Mouse (Mus musculus) B cell, adult 2 months (primary cell): ENCODE measurements around the gene Sgpp1.

Experiments used
- DNase-seq, 2 experiments: peaks; one replicate each; pipeline ENCODE4 v3.0.0; 2022

Sgpp1 gene

GRCm38 (mm10) chr12:75735246-75736200, at the start of gene Sgpp1:
TSS of gene Sgpp1 (minus strand) at chr12:75735729.
- peak; percentile 85 to 87 for DNase-seq

DNA sequence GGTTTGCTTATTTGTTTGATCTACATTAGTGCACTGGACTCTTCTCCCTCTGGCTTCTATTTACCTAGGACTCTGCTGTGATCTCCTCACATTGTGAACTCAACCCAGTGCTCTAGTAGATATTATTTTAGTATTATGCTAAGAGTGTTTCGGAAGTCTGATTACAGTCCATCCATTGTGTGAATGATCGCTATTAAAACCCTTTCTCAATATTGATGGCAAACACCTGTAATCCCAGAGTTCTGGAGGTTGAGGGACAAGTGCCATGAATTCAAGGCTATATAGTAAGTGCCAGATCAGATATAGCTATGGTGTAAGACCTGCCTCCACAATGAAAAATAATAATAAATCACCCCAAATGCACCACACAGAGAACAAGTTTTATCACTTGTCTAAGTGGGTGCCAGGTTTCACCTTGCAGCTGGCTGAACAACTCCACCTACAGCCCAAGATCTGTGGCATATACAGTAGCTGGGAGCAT, 48.8 kb upstream of the Sgpp1 start:
- no peak for DNase-seq

GRCm38 (mm10) chr12:75781995-75782394, 46.5 kb upstream of the Sgpp1 start:
- no peak for DNase-seq

DNA sequence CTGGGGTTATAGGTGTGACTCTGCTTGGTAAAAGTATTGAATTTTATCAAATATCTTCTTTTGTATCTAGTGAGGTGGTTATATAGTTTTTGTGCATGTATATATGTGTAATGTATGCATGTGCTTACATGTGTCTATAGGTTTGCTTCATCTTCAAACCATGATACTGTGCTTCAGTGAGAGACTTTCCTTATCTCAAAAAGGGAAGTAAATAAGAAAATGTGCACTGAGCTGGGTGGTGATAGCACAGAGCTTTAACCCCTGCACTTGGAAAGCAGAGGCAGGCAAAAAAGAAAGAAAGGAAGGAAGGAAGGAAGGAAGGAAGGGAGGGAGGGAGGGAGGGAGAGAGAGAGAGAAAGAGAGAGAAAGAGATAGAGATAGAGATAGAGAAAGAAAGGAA, 45.9 kb upstream of the Sgpp1 start:
- DNase-seq, result no peak

GRCm38 (mm10) chr12:75772424-75773034, 37.0 kb upstream of the Sgpp1 start:
- peak; percentile 80 to 83 for DNase-seq

DNA sequence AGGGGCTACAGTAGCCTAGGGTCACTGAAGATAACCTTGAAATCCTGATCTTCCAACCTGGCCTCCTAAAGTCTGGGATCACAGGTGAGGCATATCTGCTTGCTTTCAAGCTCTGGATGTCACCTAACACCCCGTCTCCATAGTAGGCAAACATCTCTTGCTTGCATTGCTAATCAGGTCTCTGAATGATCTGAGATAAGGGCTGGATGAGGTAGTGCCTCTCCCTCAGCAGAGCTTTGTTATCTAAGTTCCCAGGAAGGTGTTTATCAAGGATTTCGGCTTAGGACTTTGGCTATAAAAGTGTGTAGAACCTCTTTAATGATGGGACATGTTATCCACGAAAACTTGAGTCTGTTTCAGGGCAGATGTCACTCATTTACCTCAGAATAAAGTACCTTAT, 35.9 kb upstream of the Sgpp1 start:
- no peak for DNase-seq

DNA sequence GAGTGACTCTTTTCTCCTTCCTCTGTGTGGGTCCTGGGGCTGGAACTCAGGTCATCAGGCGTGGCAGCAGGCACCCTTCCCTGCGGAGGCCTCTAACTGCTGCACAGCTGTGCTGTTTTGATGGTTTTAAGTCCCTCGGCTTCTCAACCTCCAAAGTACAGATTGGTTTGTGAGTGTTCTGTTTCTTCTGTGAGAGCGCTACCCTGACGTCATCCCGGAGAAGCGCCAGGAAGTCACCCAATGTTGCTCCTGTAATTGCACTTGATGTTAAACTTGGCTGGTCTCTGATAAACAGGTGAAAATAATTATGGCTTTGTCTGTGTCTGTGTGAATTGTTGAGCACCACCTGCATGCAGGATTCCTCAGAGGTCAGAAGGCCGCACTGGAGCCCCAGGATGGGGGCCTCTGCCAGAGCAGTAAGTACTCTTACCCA, 31.4 kb upstream of the Sgpp1 start:
- no peak for DNase-seq

DNA sequence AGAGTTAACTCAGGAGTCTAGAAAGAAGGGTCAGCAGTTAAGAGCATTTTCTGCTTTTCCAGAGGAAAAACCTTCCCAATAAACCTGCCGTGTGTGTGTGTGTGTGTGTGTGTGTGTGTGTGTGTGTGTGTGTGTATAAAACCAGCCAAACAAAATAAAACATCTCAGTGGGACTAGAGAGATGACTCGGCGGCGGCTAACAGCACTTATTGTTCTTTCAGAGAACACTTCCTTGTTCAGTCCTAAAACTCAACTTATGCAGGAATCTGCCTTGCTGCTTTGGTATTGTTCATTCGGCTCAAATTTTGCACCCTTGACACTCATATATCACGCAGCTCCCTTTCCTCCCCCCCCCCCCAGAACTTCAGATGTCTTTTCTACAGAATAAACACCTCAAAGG, 30.9 kb upstream of the Sgpp1 start:
- DNase-seq, result no peak

GRCm38 (mm10) chr12:75765751-75766150, 30.2 kb upstream of the Sgpp1 start:
- DNase-seq, result no peak

DNA sequence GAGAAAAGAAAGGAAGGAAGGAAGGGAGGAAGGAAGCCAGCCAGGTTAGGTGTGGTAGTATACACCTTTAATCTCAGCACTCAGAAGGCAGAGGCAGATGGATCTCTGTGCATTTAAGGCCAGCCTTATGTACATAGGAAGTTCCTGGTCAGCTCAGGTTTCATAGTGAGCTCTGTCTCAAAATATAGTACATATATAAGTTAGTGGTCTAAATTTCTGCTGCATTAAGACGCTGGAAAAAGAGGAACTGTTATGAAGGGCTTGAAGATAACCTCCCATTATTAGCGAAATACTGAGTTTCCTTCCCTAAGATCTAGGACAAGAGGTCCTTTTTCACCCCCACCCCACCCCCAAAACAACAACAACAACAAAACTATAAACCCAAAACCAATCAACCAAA, 20.9 kb upstream of the Sgpp1 start:
- DNase-seq, result no peak

- DNase-seq, result no peak
Measured at GRCm38 (mm10) chr12:75753730-75754129, 18.2 kb upstream of the Sgpp1 start.

DNA sequence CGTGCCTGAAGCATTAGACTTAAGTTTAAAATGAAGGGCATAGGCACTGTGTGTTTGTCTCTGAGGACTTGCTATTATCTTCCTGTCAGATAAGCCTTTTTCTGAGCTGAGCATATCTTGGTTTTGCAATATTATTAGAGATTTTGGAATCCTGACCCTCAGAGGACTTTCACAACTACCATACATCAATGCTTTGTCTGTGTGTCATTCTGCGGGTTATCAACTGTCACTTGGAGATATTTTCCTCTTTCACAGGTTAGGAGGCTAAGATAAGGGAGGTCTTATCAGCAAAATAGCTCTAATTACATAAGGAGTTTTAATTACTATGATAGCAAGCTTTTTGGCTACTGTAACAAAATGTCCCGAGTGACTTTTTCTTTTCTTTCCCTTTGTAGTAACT, 16.5 kb upstream of the Sgpp1 start:
- DNase-seq, result no peak

DNA sequence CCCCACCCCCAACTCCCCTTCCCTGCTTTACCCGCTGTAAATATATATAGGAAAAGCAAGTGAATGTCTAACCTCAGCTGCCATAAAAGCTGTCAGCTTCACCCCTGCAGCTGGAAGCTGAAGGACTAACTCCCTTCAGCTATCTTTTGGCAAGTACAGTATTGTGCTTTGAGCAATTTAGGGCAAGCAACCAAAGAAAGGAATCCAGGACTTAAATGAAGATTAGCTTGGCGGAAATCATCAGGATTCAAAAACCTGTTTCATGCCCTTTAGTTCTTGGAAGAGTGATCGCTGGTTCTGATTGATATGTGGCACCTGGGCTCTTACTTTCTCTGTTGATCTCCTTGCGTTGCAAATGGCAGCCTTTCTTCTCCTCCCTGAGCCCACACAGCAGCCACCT, 13.0 kb upstream of the Sgpp1 start:
- DNase-seq, result no peak

DNA sequence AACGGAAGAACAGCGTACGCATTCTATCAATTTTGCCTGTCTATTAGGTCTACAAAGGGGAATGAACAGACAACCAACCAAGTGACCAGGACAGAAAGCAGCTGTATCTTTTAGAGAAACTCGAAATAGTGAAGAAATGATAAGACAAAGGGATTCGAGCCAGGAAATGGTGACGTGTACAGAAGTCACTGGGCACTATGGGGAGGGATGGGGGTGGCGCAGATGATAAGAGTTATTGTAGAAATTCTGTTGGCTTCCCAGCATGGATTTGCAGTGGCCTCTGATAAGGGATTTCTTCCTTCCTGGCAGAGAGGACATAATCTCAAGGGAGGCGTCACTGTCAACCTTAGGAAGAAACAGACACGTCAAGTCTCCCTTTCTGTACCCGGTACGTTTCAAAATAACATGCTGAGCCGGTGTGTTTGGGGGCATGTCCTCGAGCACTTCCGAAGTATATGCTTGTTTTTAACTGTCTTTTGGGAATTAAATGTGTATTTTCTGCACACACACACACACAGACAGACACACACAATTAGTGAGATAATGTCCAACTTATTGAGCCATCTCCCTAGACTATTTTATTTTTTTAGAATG, 10.3 kb upstream of the Sgpp1 start:
- DNase-seq, result no peak

DNA sequence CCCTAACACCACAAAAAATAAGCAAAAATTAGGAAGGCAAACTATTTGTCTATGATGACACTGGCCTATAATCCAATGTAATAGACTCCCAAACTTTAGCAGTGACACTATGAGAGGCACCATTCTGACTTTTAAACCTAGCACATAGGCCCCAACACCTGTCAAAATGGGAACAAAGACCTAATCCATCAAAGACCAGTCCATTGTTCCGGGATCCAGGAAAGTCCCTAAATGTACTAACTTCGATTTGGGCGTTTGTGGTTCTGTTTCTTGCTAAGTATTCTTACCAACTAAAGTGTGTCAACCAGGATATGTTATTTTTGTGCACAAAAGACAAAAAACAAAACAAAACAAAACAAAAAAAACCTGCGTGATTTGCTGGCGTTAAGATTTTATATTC, 6.6 kb upstream of the Sgpp1 start:
- no peak for DNase-seq

DNA sequence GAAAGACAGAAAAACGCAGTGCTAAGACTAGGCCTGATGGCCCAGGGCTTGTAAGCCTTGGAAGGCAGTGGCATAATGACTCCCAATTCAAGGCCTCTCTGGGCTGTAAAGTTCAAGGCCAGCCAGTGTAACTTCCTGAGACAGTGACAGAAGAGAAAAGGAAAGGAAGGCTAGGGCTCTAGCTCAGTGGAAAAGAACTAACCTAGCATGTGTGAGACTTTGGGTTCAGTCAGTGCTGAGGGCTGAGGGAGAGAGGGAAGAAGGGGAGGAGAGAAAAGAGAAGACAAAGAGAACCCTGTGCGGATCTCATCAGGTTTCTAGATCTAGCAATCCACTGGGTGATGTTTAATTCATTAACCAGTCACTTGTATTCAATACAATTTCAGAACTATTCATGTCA, 5.7 kb upstream of the Sgpp1 start:
- DNase-seq, result no peak

GRCm38 (mm10) chr12:75740451-75740850, 4.9 kb upstream of the Sgpp1 start:
- no peak for DNase-seq

- no peak for DNase-seq
Measured at GRCm38 (mm10) chr12:75739611-75740010, 4.1 kb upstream of the Sgpp1 start.

GRCm38 (mm10) chr12:75736296-75736695, 767 bp upstream of the Sgpp1 start:
- DNase-seq, result no peak

GRCm38 (mm10) chr12:75734891-75735245, 661 bp downstream of the Sgpp1 start:
- peak in 1 of 2 experiments; percentile 56 for DNase-seq

GRCm38 (mm10) chr12:75734167-75734566, 1.4 kb downstream of the Sgpp1 start:
- DNase-seq, result peak; percentile 27

- DNase-seq, result no peak
Measured at GRCm38 (mm10) chr12:75733331-75734070, 2.0 kb downstream of the Sgpp1 start.

DNA sequence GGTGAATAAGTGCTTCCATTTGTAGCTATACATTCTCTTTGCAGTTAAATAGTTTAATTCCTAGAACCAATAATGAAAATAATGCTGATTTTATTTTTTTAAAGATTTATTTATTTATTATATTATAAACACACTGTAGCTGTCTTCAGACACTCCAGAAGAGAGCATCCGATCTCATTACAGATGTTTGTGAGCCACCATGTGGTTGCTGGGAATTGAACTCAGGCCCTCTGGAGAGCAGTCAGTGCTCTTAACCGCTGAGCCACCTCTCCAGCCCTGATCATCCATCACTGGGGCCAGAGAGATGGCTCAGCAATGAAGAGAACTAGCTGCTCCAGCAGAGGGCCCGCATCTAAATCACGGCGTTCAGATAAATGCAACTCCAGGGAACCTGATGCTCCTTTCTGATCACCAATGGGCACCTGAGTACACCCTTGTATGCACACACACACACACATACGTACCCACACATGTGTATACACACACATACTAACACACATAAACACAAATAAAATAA, 3.5 kb downstream of the Sgpp1 start:
- no peak for DNase-seq
